Mouse (Mus musculus): ENCODE measurements around the gene Rap2c.

Gene Rap2c

DNA sequence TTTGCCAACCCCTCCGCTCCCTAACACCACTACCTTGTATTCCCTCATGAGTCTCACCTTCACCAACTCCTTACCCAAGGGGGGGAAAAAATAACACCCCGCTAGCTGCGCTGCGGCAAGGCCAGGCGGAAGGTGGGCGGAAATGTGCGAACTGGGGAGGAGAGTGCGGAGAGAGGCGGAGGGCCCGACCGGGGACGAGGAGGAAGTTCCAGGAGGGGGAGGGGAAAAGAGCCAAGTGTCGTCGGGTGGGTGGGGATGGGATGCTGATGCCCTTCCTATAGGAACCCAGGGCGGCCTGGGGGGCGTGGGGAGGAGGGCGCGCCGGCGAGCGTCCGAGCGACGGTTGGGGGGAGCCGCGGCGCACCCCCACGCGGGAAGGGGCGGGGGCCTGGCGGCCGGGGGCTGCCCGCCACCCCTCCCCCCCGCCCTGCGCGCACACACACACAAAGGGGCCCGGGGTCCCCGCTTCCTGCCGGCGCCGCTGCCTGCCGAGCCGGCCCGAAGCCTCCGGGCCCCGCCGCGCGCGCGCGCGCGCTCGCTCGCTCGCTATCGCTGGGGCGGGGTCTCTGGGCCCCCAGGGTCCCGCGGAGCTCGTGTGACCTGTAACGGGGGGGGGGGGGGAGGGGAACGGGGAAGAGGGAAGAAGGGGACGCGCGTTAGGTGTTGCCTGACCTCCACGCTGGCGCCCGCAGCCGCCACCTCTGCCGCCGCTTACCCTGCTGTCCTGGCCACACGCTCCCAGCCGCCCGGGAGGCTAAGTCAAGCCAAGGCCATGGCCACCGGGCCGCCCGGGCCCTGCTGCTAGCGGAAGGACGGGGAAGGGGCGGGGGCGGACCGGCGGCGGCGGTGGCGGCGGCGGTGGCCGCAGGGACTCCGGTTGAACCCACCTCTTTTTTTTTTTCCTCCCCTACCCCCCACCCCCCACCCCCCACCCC, at the start of gene Rap2c:
Gene Rap2c (minus strand): TSS at position 168 of the 935 bp plus-strand sequence.
- peak; percentile 59 to 62 for DNase-seq

- no peak for DNase-seq
Measured at GRCm38 (mm10) chrX:51066539-51067286, 48.9 kb upstream of the Rap2c start.

GRCm38 (mm10) chrX:51065773-51066172, 48.0 kb upstream of the Rap2c start:
- DNase-seq = peak; percentile 69 to 73

DNA sequence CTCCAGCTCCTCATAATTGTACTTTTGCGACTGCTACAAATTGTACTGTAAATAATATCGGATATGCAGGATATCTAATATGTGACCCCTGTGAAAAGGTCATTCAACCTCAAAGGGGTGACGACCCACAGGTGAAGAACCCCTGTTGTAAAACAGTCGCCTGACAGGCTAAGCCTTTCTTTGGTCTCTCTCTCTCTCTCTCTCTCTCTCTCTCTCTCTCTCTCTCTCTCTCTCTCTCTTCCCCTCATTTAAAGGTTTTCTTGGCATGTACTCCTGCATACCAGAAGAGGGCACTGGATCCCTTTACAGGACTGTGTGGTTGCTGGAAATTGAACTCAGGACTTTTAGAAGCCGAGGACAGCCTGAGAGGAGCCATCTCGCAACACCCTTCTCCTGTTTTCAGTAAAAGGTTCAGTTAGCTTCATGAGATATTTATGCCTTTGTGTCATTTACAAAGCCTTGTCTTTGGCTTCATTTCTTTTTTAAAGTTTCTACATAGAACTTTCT, 47.4 kb upstream of the Rap2c start:
- no peak for DNase-seq

GRCm38 (mm10) chrX:51060220-51060619, 42.4 kb upstream of the Rap2c start:
- DNase-seq = no peak

GRCm38 (mm10) chrX:51058741-51059140, 40.9 kb upstream of the Rap2c start:
- DNase-seq = no peak

- DNase-seq = no peak
Measured at GRCm38 (mm10) chrX:51058317-51058716, 40.5 kb upstream of the Rap2c start.

DNA sequence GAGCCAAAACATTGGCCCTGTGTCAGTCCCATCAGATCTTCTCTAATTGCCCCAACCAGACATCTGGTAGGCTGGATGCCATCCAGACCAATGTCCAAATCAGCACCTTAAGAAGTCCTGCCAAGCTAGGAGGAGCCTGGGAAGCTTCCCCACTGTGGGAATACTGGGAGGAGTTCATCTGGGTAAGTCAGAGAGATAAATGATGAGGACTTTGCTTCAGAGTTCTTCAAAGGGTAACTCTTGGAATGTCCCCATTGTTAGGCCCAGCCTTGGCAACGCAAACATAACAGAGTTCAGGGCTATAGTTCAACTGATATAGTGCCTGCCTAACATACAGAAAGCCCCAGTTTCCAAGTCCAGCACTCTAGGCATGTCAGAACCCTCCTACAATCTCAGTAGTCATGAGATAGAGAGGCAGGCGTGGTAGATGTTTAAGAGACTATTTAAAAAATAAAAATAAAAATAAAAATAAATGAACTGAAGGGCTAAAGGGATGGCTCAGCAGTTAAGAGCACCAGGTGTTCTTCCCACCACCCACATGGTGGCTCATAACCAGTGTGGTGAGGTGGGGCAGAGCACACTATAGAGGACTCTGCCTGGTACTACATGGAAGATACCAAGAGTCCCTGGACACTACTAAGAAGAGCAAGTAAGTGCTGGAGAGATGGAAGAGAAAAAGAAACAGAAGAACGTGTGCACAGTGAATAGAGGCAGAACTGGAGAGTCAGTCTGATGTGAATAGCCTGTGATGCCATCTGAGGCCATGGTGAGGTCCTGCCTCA, 34.1 kb upstream of the Rap2c start:
- DNase-seq = peak in 1 of 2 experiments; percentile 10

DNA sequence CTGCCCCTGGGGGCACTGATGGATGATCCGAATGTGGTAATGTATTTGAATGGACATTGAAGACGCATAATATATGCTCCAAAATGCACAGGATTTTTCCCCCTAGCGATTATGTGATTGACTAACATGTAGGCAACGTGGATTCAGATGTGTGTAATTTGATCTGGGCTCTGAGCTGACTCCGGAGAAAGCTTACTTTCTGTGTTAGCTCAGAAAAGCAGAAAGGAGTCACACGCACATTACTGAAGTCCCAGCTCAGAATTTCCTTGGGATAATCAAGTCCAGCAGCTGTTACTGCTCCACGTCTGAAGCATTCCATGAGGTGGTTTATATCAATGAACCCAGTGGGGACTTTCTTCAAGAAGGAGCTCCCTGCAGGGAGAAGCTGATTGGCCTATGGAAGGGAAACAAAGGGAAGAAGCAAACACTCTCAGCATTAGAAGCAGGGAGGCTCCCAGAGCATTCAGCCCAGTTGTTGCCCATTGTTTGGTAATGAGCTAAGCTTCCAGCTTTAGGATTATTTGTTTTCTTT, 17.9 kb upstream of the Rap2c start:
- no peak for DNase-seq

- peak; percentile 33 to 43 for DNase-seq
Measured at GRCm38 (mm10) chrX:51019884-51020283, 2.1 kb upstream of the Rap2c start.

GRCm38 (mm10) chrX:51018786-51019179, 965 bp upstream of the Rap2c start:
- peak; percentile 70 to 72 for DNase-seq

DNA sequence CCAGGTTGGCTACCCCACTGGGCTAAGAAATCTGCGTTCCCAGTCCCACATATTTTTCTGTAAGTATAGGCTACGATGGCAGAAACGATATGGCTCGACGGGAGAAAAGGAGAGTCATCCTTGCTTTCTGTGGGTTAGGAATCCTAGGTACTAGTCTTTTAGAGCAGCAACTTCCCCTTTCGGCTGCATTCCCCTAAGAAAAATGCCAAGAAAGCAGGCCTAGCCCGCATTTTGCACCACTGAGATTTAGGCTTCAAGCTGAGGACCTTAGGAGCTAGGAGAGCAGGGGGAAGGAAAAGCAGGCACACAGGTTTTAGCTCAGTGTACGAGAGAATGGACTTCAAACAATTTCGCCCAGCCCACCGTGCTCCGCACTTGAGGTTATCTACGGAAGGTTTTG, 892 bp downstream of the Rap2c start:
- peak; percentile 4 to 6 for DNase-seq

GRCm38 (mm10) chrX:51012280-51012679, 5.5 kb downstream of the Rap2c start:
- no peak for DNase-seq

DNA sequence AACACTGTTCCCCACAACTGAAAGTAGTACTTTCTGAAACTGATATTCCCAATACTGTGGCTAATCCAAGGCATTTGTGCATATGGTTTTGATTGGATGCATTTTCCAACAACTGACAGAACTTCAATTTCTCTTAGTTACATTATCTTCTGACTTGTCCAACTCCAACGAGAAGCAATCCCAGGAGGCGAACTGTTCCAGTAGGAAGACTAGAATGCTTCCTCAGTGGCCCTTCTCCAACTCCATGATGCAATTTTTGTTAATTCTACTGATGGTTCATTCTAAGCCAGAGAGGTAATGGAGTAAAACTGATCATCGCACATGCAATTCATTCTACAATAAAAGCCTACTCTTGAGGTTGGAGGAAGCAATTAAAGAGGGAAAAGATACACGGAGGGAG, 7.5 kb downstream of the Rap2c start:
- no peak for DNase-seq

GRCm38 (mm10) chrX:51000791-51001190, 17.0 kb downstream of the Rap2c start:
- DNase-seq = no peak

GRCm38 (mm10) chrX:50995310-50995709, 22.5 kb downstream of the Rap2c start:
- no peak for DNase-seq

DNA sequence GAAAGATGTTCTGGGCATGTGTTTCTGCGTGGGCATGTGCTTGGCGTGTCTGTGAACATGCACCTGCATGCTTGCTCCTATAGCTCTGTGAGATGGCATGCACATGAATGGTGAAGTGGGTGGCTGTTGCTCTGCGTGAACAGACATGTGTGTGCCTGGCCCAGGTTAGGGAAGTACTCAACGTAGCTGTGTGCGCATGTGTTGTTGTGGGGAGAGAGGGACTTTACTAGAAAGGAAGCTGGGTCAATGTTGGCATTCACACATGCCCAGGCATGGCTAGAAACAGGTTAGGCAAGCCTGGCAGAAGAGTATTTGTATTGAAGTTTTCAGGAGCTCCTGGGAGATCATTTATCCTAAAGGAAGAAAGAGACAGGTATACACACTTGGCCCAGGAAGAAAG, 26.5 kb downstream of the Rap2c start:
- no peak for DNase-seq

DNA sequence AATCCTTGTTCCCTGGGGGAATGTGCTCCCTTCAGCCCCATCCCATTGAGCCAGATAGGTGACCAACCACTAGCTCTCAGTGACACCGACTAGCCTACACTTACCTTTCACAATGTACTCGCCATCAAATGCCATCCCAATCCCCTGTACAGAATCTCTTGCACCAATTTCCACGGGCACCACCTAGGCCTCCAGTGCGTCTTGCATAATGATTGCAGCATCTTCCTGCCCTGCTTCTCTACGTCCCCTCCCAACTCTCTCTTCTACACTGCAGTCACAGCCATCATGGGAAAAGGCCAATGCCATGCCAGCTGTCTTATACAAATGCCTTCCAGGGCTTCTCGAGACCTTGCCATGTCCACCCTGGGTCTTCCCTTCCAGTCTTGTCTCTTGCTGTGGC, 27.9 kb downstream of the Rap2c start:
- no peak for DNase-seq

GRCm38 (mm10) chrX:50988581-50988980, 29.2 kb downstream of the Rap2c start:
- DNase-seq = no peak

DNA sequence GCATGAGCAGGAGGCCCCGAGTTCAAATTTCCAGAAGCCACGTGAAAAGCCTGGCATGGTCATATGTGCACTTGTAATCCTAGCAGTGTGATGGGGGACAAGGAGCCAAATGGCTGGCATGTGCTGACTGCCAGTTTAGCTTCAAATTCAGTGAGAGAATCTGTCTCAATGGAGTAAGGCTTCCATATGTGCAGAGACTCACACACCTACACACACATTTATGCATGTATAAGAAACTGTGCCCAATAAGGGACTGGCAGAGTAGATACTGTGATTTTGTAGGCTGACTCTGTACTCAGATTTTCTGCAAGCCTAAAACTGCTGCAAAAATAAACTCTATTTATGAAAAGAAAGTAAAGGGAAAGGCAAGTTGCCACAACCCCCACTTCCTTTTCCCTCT, 39.4 kb downstream of the Rap2c start:
- no peak for DNase-seq

- no peak for DNase-seq
Measured at GRCm38 (mm10) chrX:50972145-50972544, 45.7 kb downstream of the Rap2c start.

- DNase-seq = no peak
Measured at GRCm38 (mm10) chrX:50969907-50970306, 47.9 kb downstream of the Rap2c start.

Measured in cerebellum, postnatal 14 days (tissue).